Comparison of ENCODE assay signal across 10 mouse cellular contexts in genomic region chr17:71684103-71684608, GRCm38 (mm10). TPM values are rescaled to one million over a fixed set of nuclear protein-coding genes. Genes with fewer than 3 reads are reported as not detected.
DNase-seq lines count a peak whose midpoint lies in the region; ATAC-seq lines count a peak whose summit lies in the region.
"Had no signal": no experiment of that assay in that cellular context is flagged by ENCODE, and none has a peak within 500 bp of the region (broad histone marks: within the 10 kb centered on the region; RNA-seq: fewer than 3 reads in every experiment).

No protein-coding gene starts in this region.

- peaks cover 15% of the 10 kb centered on the region for H3K4me1 ChIP-seq in embryonic facial prominence, embryonic 13.5 days
- H3K4me1 ChIP-seq in embryonic facial prominence, embryonic 10.5 days: peaks cover 16% of the 10 kb centered on the region; the same call in 1 of the 2 replicates
- H3K4me1 ChIP-seq in lung, embryonic 15.5 days: peaks cover 6% of the 10 kb centered on the region; the same call in 1 of the 2 replicates
- H3K4me1 ChIP-seq in stomach, embryonic 14.5 days (ENCODE audit: control insufficient read depth, insufficient read depth, low read length): 0 out of 2 replicates have a peak, but pooled peaks cover 3% of the 10 kb centered on the region
- H3K4me1 ChIP-seq in hindbrain, embryonic 14.5 days (replicated peaks; ENCODE audit: control insufficient read depth, insufficient read depth, low read length): no peaks in the 10 kb centered on the region
- H3K4me1 ChIP-seq: hindbrain, embryonic 12.5 days had no signal

- 35% methylated on average over 5 of the region's 5 CpGs for WGBS in embryonic facial prominence, embryonic 13.5 days
- 62% methylated on average over 5 of the region's 5 CpGs for WGBS in embryonic facial prominence, embryonic 10.5 days
- 35% methylated on average over 5 of the region's 5 CpGs for WGBS in lung, embryonic 15.5 days
- WGBS in stomach, embryonic 14.5 days: 39% methylated on average over 5 of the region's 5 CpGs
- 51% methylated on average over 5 of the region's 5 CpGs for WGBS in hindbrain, embryonic 14.5 days

- H3K4me3 ChIP-seq in embryonic facial prominence, embryonic 13.5 days: no peak overlapping the region
- H3K4me3 ChIP-seq in embryonic facial prominence, embryonic 10.5 days: no peak overlapping the region
- no peak overlapping the region for H3K4me3 ChIP-seq in lung, embryonic 15.5 days
- H3K4me3 ChIP-seq in stomach, embryonic 14.5 days (ENCODE audit: low read depth, low read length): no peak overlapping the region
- H3K4me3 ChIP-seq in hindbrain, embryonic 14.5 days (replicated peaks; ENCODE audit: low read length): no peak overlapping the region
- H3K4me3 ChIP-seq: hindbrain, embryonic 12.5 days; megakaryocyte, embryonic 14.5 days had no signal

- no peaks in the 10 kb centered on the region for H3K27me3 ChIP-seq in embryonic facial prominence, embryonic 13.5 days
- H3K27me3 ChIP-seq in embryonic facial prominence, embryonic 10.5 days (replicated peaks; ENCODE audit: low read depth, poor library complexity, severe bottlenecking): no peaks in the 10 kb centered on the region
- no peaks in the 10 kb centered on the region for H3K27me3 ChIP-seq in lung, embryonic 15.5 days
- no peaks in the 10 kb centered on the region for H3K27me3 ChIP-seq in stomach, embryonic 14.5 days (ENCODE audit: control insufficient read depth, insufficient read depth, low read length)
- H3K27me3 ChIP-seq in hindbrain, embryonic 14.5 days (ENCODE audit: control insufficient read depth, insufficient read depth, low read length): no peaks in the 10 kb centered on the region

- H3K9ac ChIP-seq in embryonic facial prominence, embryonic 13.5 days: no peak overlapping the region
- H3K9ac ChIP-seq in lung, embryonic 15.5 days: no peak overlapping the region
- no peak overlapping the region for H3K9ac ChIP-seq in stomach, embryonic 14.5 days (replicated peaks; ENCODE audit: low read depth, low read length)
- H3K9ac ChIP-seq in hindbrain, embryonic 14.5 days: no peak overlapping the region
- H3K9ac ChIP-seq: hindbrain, embryonic 12.5 days had no signal

- H3K27ac ChIP-seq in embryonic facial prominence, embryonic 13.5 days: peak overlapping the region; percentile 40; the same call in 1 of the 2 replicates
- no peak overlapping the region for H3K27ac ChIP-seq in embryonic facial prominence, embryonic 10.5 days (replicated peaks)
- peak overlapping the region; percentile 26; the same call in 1 of the 2 replicates for H3K27ac ChIP-seq in lung, embryonic 15.5 days
- no peak overlapping the region for H3K27ac ChIP-seq in stomach, embryonic 14.5 days (ENCODE audit: low read length)
- H3K27ac ChIP-seq in hindbrain, embryonic 14.5 days: no peak overlapping the region
- H3K27ac ChIP-seq: hindbrain, embryonic 12.5 days had no signal

- no peak for ATAC-seq in embryonic facial prominence, embryonic 13.5 days (ENCODE audit: insufficient number of reproducible peaks, insufficient read depth, low FRiP score, low TSS enrichment, low read depth)
- peak; percentile 41; the same call in 1 of the 2 replicates for ATAC-seq in lung, embryonic 15.5 days (ENCODE audit: borderline replicate concordance, extremely low read depth, low FRiP score, low TSS enrichment)
- 0 out of 2 replicates have a peak, but pooled peaks have one; percentile 33 for ATAC-seq in stomach, embryonic 14.5 days (ENCODE audit: insufficient number of reproducible peaks, insufficient read depth, low FRiP score, low read depth)
- no peak for ATAC-seq in hindbrain, embryonic 14.5 days (ENCODE audit: low FRiP score)

- no peak for DNase-seq in embryonic facial prominence, embryonic 10.5 days (ENCODE audit: low spot score)
- peak; percentile 41 for DNase-seq in ovary, postnatal 36 days (ENCODE audit: low spot score)
- DNase-seq in ovary, postnatal 10 days (ENCODE audit: low spot score): no peak
- no peak for DNase-seq in hindbrain, embryonic 14.5 days (ENCODE audit: low spot score)
- no peak for DNase-seq in kidney, postnatal 36 days

- no peaks in the 10 kb centered on the region for H3K36me3 ChIP-seq in embryonic facial prominence, embryonic 13.5 days
- H3K36me3 ChIP-seq in embryonic facial prominence, embryonic 10.5 days (replicated peaks): no peaks in the 10 kb centered on the region
- H3K36me3 ChIP-seq in lung, embryonic 15.5 days: no peaks in the 10 kb centered on the region
- no peaks in the 10 kb centered on the region for H3K36me3 ChIP-seq in stomach, embryonic 14.5 days (ENCODE audit: control insufficient read depth, insufficient read depth, low read length)
- no peaks in the 10 kb centered on the region for H3K36me3 ChIP-seq in hindbrain, embryonic 14.5 days (replicated peaks; ENCODE audit: control insufficient read depth, insufficient read depth)
- H3K36me3 ChIP-seq: hindbrain, embryonic 12.5 days had no signal

- H3K9me3 ChIP-seq in embryonic facial prominence, embryonic 13.5 days: no peaks in the 10 kb centered on the region
- no peaks in the 10 kb centered on the region for H3K9me3 ChIP-seq in embryonic facial prominence, embryonic 10.5 days
- H3K9me3 ChIP-seq in lung, embryonic 15.5 days: no peaks in the 10 kb centered on the region
- H3K9me3 ChIP-seq in stomach, embryonic 14.5 days (ENCODE audit: control insufficient read depth, low read depth, low read length): no peaks in the 10 kb centered on the region
- peaks cover 8% of the 10 kb centered on the region; the same call in 1 of the 2 replicates for H3K9me3 ChIP-seq in hindbrain, embryonic 14.5 days (ENCODE audit: control insufficient read depth, low read length)
- H3K9me3 ChIP-seq: hindbrain, embryonic 12.5 days; megakaryocyte, embryonic 14.5 days had no signal

- no peak overlapping the region for H3K4me2 ChIP-seq in embryonic facial prominence, embryonic 13.5 days
- no peak overlapping the region for H3K4me2 ChIP-seq in lung, embryonic 15.5 days
- no peak overlapping the region for H3K4me2 ChIP-seq in stomach, embryonic 14.5 days (replicated peaks; ENCODE audit: low read depth, low read length)
- H3K4me2 ChIP-seq in hindbrain, embryonic 14.5 days (replicated peaks): no peak overlapping the region
- H3K4me2 ChIP-seq: hindbrain, embryonic 12.5 days had no signal

RNA-seq across cellular contexts. Expression of gene Togaram2, which starts 11.1 kb away (rescaled TPM):
- 0.12 and 0.41 TPM in 2 replicates for polyA plus RNA-seq in embryonic facial prominence, embryonic 13.5 days (2015; fragmentation: Nextera tagmentation; extraction: Ambion mirVana)
- 0.05 TPM in 1 of 2 replicates, not detected in the other for polyA plus RNA-seq in embryonic facial prominence, embryonic 10.5 days (2016; fragmentation: Nextera tagmentation; extraction: Ambion mirVana)
- polyA plus RNA-seq in lung, embryonic 15.5 days (2015; fragmentation: Nextera tagmentation; extraction: Ambion mirVana): 1.6 and 2.1 TPM in 2 replicates
- polyA plus RNA-seq in stomach, embryonic 14.5 days (2014; fragmentation: Nextera tagmentation; extraction: Ambion mirVana): 0.17 and 0.36 TPM in 2 replicates
- 1.0 TPM in 2 replicates for polyA plus RNA-seq in hindbrain, embryonic 14.5 days (2014; fragmentation: Nextera tagmentation; extraction: Ambion mirVana)

Comparison
In these comparisons a context has a peak if more than half of its experiments do, and no peak if none do; other contexts are left out.
1. H3K27ac ChIP-seq: peak in embryonic facial prominence, embryonic 13.5 days (single experiment) and lung, embryonic 15.5 days (single experiment); none in embryonic facial prominence, embryonic 10.5 days (single experiment), stomach, embryonic 14.5 days (single experiment) and hindbrain, embryonic 14.5 days (single experiment).
2. ATAC-seq: peak in lung, embryonic 15.5 days (single experiment) and stomach, embryonic 14.5 days (single experiment); none in embryonic facial prominence, embryonic 13.5 days (single experiment) and hindbrain, embryonic 14.5 days (single experiment).